Mouse (Mus musculus) G1E-ER4 (cell line): ENCODE measurements around the gene Atp2a3. TPM values are rescaled to one million over a fixed set of nuclear protein-coding genes. Genes with fewer than 3 reads are reported as not detected.

Source experiments
- GATA1 ChIP-seq: IDR thresholded peaks from one replicate; pipeline ENCODE4 v1.8.0; 2012; ENCODE audit warnings: low read length, inconsistent platforms
- polyA plus RNA-seq: library from polyadenylated mRNA; stranded (reverse); fragments of >175 nt; gene quantifications from 2 replicates; pipeline ENCODE4 v1.2.3, GENCODE M21; 2012

Atp2a3 gene
- polyA plus RNA-seq, 1 experiment, result 13.9 TPM

- TF ChIP-seq GATA1, result no peak
Observed at GRCm38 (mm10) chr11:73037691-73038090, 76.7 kb downstream of the Atp2a3 start.

- TF ChIP-seq GATA1, result no peak
Observed at GRCm38 (mm10) chr11:73039102-73039799, 78.3 kb downstream of the Atp2a3 start.

Other genes starting within 250 kb of the Atp2a3 start
- gene Cyb5d2, start 165.0 kb upstream of the Atp2a3 start, polyA plus RNA-seq, result 0.63 and 0.90 TPM in 2 replicates
- gene Zzef1, start 164.9 kb upstream of the Atp2a3 start, polyA plus RNA-seq, result 7.6 and 8.7 TPM in 2 replicates
- 5.8 and 14.4 TPM in 2 replicates for gene P2rx1, start 37.9 kb downstream of the Atp2a3 start, polyA plus RNA-seq
- 3.8 TPM in 2 replicates for gene Camkk1, start 57.8 kb downstream of the Atp2a3 start, polyA plus RNA-seq
- gene Ncbp3, start 86.6 kb downstream of the Atp2a3 start, polyA plus RNA-seq, result 9.1 and 12.0 TPM in 2 replicates
- gene Itgae, start 129.4 kb downstream of the Atp2a3 start, polyA plus RNA-seq, result 0.03 TPM in 2 replicates
- 26.0 and 32.8 TPM in 2 replicates for gene Haspin, start 177.1 kb downstream of the Atp2a3 start, polyA plus RNA-seq
- gene P2rx5, start 199.3 kb downstream of the Atp2a3 start, polyA plus RNA-seq, result not detected in 2 replicates
- 271 and 304 TPM in 2 replicates for gene Emc6, start 215.9 kb downstream of the Atp2a3 start, polyA plus RNA-seq
- 2.9 and 7.4 TPM in 2 replicates for gene Tax1bp3, start 215.9 kb downstream of the Atp2a3 start, polyA plus RNA-seq
- gene Ctns, start 237.9 kb downstream of the Atp2a3 start, polyA plus RNA-seq, result 1.8 and 3.1 TPM in 2 replicates
- 1.3 TPM in 2 replicates for gene Shpk, start 238.3 kb downstream of the Atp2a3 start, polyA plus RNA-seq